Mouse (Mus musculus): ENCODE measurements around the gene Phf24.

- TF ChIP-seq CTCF (IDR thresholded peaks at IDR 0.05; ENCODE audit: low read depth) (peak; percentile 41; the same call in 1 of the 2 replicates), EP300 (optimal IDR thresholded peaks at IDR 0.05) (no peak)
Measured at GRCm38 (mm10) chr4:42928209-42928608, 11.7 kb downstream of the Phf24 start.

Measured in stomach, postnatal 0 days (tissue).